Mouse (Mus musculus) CH12.LX (cell line): Measurements from ENCODE around the gene Cisd2.

ENCODE experiments used
- CTCF ChIP-seq, 2 experiments: IDR thresholded peaks in 1 of 2; conservative IDR thresholded peaks in 1 of 2; 2 replicates each; pipeline ENCODE4 v1.5.1; 2011 to 2012; ENCODE audit warnings: low read depth in 2 of 2, low read length in 2 of 2, improper control_type of control experiment in 1 of 2, inconsistent platforms in 1 of 2, mild to moderate bottlenecking in 1 of 2, moderate library complexity in 1 of 2
- E2F4 ChIP-seq: IDR thresholded peaks from 2 replicates; pipeline ENCODE4 v1.6.1; 2011; ENCODE audit warnings: low read depth, low read length, improper control_type of control experiment; ENCODE audit not compliant: insufficient replicate concordance
- GABPA ChIP-seq: IDR thresholded peaks from 2 replicates; pipeline ENCODE4 v1.6.1; 2012; ENCODE audit warnings: low read depth, low read length, improper control_type of control experiment, inconsistent platforms; ENCODE audit not compliant: insufficient replicate concordance
- KAT2A ChIP-seq: IDR thresholded peaks from 2 replicates; pipeline ENCODE4 v1.6.1; 2012; ENCODE audit warnings: low read length, improper control_type of control experiment, inconsistent platforms; ENCODE audit not compliant: insufficient replicate concordance
- MAFK ChIP-seq: IDR thresholded peaks from 2 replicates; pipeline ENCODE4 v1.6.1; 2011; ENCODE audit warnings: low read length, improper control_type of control experiment; ENCODE audit not compliant: insufficient replicate concordance
- NELFE ChIP-seq: IDR thresholded peaks from 2 replicates; pipeline ENCODE4 v1.6.1; 2011; ENCODE audit warnings: low read depth, low read length, improper control_type of control experiment
- POLR2A ChIP-seq: IDR thresholded peaks from 2 replicates; pipeline ENCODE4 v1.6.1; 2011; ENCODE audit warnings: low read depth, mild to moderate bottlenecking, improper control_type of control experiment, low read length
- POLR2AphosphoS2 ChIP-seq: IDR thresholded peaks from 2 replicates; pipeline ENCODE4 v1.6.1; 2011; ENCODE audit warnings: low read depth, low read length, improper control_type of control experiment
- TBP ChIP-seq: conservative IDR thresholded peaks from 2 replicates; pipeline ENCODE4 v1.6.1; 2011; ENCODE audit warnings: low read depth, low read length, improper control_type of control experiment
- UBTF ChIP-seq: IDR thresholded peaks from 2 replicates; pipeline ENCODE4 v1.6.1; 2012; ENCODE audit warnings: low read depth, mild to moderate bottlenecking, inconsistent platforms, low read length, improper control_type of control experiment, moderate library complexity
- ZNF384 ChIP-seq: IDR thresholded peaks from 2 replicates; pipeline ENCODE4 v1.6.1; 2012; ENCODE audit warnings: low read depth, low read length, improper control_type of control experiment, inconsistent platforms

- TF ChIP-seq MAFK (no peak), NELFE (no peak), CTCF (conservative IDR thresholded peaks at IDR 0.05 in 1 of 2, IDR thresholded peaks at IDR 0.05 in 1 of 2; ENCODE audit: low read depth in 2 of 2, low read length in 2 of 2) (no peak), UBTF (no peak), GABPA (no peak), TBP (no peak), KAT2A (no peak), POLR2A (no peak), ZNF384 (no peak), POLR2AphosphoS2 (peak; percentile 93; the same call in 1 of the 2 replicates), E2F4 (no peak)
Observed at GRCm38 (mm10) chr3:135439651-135440050, 15.9 kb upstream of the Cisd2 start.
